Mouse (Mus musculus) liver, embryonic 14.5 days (tissue): ENCODE results near the gene Csta1. TPM values are rescaled to one million over a fixed set of nuclear protein-coding genes. Genes with fewer than 3 reads are reported as not detected.
"Not testable (repeated sequence)": the region's sequence is repeated elsewhere in the genome, so short reads cannot be mapped to it uniquely, and the experiment has no call there.

Experiments used
- ATAC-seq: fragments of 200-750 bp; cut with Nextera tagmentation; 2 replicates; pipeline ENCODE4 v1.8.0; 2017; ENCODE audit warnings: moderate number of reproducible peaks, mild to moderate bottlenecking, moderate library complexity; ENCODE audit not compliant: insufficient read depth
- DNase-seq, 3 experiments: peaks; one replicate each; pipeline ENCODE4 v3.0.0-alpha.2; 2012 to 2013; ENCODE audit warnings: low read depth in 3 of 3, low spot score in 3 of 3
- H3K27ac ChIP-seq: fragments of 300-500 bp; sonication (generic); 2 replicates; pipeline ENCODE4 v1.5.1; 2014; ENCODE audit warnings: moderate library complexity, mild to moderate bottlenecking, control low read depth, inconsistent platforms
- H3K27me3 ChIP-seq: fragments of 300-500 bp; sonication (generic); 2 replicates; pipeline ENCODE4 v1.6.1; 2014; ENCODE audit warnings: mild to moderate bottlenecking, low read length, moderate library complexity; ENCODE audit not compliant: control insufficient read depth, insufficient read depth
- H3K36me3 ChIP-seq: fragments of 300-500 bp; sonication (generic); replicated peaks from 2 replicates; pipeline ENCODE4 v1.6.1; 2014; ENCODE audit warnings: low read depth; ENCODE audit not compliant: control insufficient read depth, insufficient read depth
- H3K4me1 ChIP-seq, 2 experiments: fragments of 200-500 bp in 1 of 2; fragments of 300-500 bp in 1 of 2; sonication (generic) in 1 of 2; replicated peaks; 2 replicates each; pipeline ENCODE4 v1.6.1; 2012 to 2014; ENCODE audit warnings: antibody characterized with exemption in 1 of 2, inconsistent platforms in 1 of 2, low read length in 1 of 2; ENCODE audit not compliant: control insufficient read depth in 2 of 2, insufficient read depth in 2 of 2
- H3K4me2 ChIP-seq: fragments of 300-500 bp; sonication (generic); 2 replicates; pipeline ENCODE4 v1.6.1; 2014; ENCODE audit warnings: low read depth, mild to moderate bottlenecking, control low read depth, moderate library complexity
- H3K4me3 ChIP-seq, 2 experiments: fragments of 200-500 bp in 1 of 2; fragments of 300-500 bp in 1 of 2; sonication (generic) in 1 of 2; 2 replicates each; pipeline ENCODE4 v1.5.1; 2012 to 2014; ENCODE audit warnings: low read depth in 2 of 2, low read length in 2 of 2, mild to moderate bottlenecking in 2 of 2, control low read depth in 1 of 2, inconsistent platforms in 1 of 2, moderate library complexity in 1 of 2; ENCODE audit not compliant: insufficient read depth in 1 of 2
- H3K9ac ChIP-seq: fragments of 300-500 bp; sonication (generic); replicated peaks from 2 replicates; pipeline ENCODE4 v1.6.1; 2014; ENCODE audit warnings: mild to moderate bottlenecking, control low read depth, moderate library complexity
- H3K9me3 ChIP-seq: fragments of 300-500 bp; sonication (generic); 2 replicates; pipeline ENCODE4 v1.6.1; 2016; ENCODE audit warnings: low read length, mixed read lengths; ENCODE audit not compliant: control insufficient read depth
- CTCF ChIP-seq: IDR thresholded peaks from 2 replicates; pipeline ENCODE4 v1.5.1; 2016; ENCODE audit warnings: antibody characterized with exemption, low read depth, control low read depth
- EP300 ChIP-seq: IDR thresholded peaks from 2 replicates; pipeline ENCODE4 v1.6.1; 2016; ENCODE audit warnings: antibody characterized with exemption, low read depth
- WGBS: fragments of 180-500 bp; shearing (Covaris S2); extraction: QIAGEN DNeasy Blood & Tissue Kit; methylation state at CpG from one replicate; pipeline ENCODE4 v1.1.7; 2014; ENCODE audit not compliant: insufficient replicate concordance; 5-methylcytosine and 5-hydroxymethylcytosine counted together
- polyA plus RNA-seq, 2 experiments: library from polyadenylated mRNA; depleted of rRNA in 1 of 2; stranded (reverse) in 1 of 2; unstranded in 1 of 2; fragments of >200 nt; fragmentation: Nextera tagmentation in 1 of 2; extraction: Ambion mirVana in 1 of 2; gene quantifications; 2 replicates each; pipeline versions ENCODE4 v1.2.1 to v1.2.3; 2012 to 2014

Csta1 gene
- polyA plus RNA-seq (2012; rRNA removed), result not detected in 2 replicates
- not detected in 2 replicates for polyA plus RNA-seq (2014; fragmentation: Nextera tagmentation; extraction: Ambion mirVana)

- TF ChIP-seq CTCF (no peak), EP300 (no peak)
- WGBS, result 32% methylated on average over 1 of the region's 1 CpGs
- H3K27ac ChIP-seq, result no peak within 1 kb of the TSS
- H3K4me1 ChIP-seq, result no peaks in the 10 kb centered on the region
- H3K4me3 ChIP-seq, result no peak within 1 kb of the TSS
- H3K9me3 ChIP-seq, result no peaks in the 10 kb centered on the region
- no peak within 1 kb of the TSS for H3K4me2 ChIP-seq
- no peak within 1 kb of the TSS for H3K9ac ChIP-seq
- no peak for ATAC-seq
- H3K27me3 ChIP-seq, result no peaks in the 10 kb centered on the region
- no peak for DNase-seq
- no peaks in the 10 kb centered on the region for H3K36me3 ChIP-seq
Measured at GRCm38 (mm10) chr16:36131141-36131540, at the start of gene Csta1. Csta1 (minus strand) TSS chr16:36131241.

- Histone ChIP-seq H3K4me1 (no peaks in the 10 kb centered on the region), H3K27me3 (no peaks in the 10 kb centered on the region), H3K27ac (no peak overlapping the region), H3K9ac (no peak overlapping the region), H3K4me2 (no peak overlapping the region), H3K9me3 (no peaks in the 10 kb centered on the region), H3K36me3 (no peaks in the 10 kb centered on the region), H3K4me3 (no peak overlapping the region)
- 45% methylated on average over 2 of the region's 2 CpGs for whole genome bisulfite sequencing
- no peak for TF ChIP-seq EP300
- TF ChIP-seq CTCF, result no peak
- DNase-seq (no peak), ATAC-seq (no peak)
Measured at GRCm38 (mm10) chr16:36179910-36180309, 48.9 kb upstream of the Csta1 start.

- H3K4me1 ChIP-seq, result no peaks in the 10 kb centered on the region
- H3K27me3 ChIP-seq, result no peaks in the 10 kb centered on the region
- no peak for ATAC-seq
Measured at GRCm38 (mm10) chr16:36176108-36176507, 45.1 kb upstream of the Csta1 start.

GRCm38 (mm10) chr16:36167841-36168240, 36.8 kb upstream of the Csta1 start:
- 63% methylated on average over 5 of the region's 10 CpGs for WGBS
- not testable (repeated sequence) for H3K4me1 ChIP-seq, H3K4me2 ChIP-seq, H3K9ac ChIP-seq, H3K9me3 ChIP-seq, ATAC-seq, H3K36me3 ChIP-seq, H3K27ac ChIP-seq, H3K4me3 ChIP-seq, H3K27me3 ChIP-seq, DNase-seq

More at GRCm38 (mm10) chr16:36176108-36176507, 45.1 kb upstream of the Csta1 start:
- Histone ChIP-seq H3K4me2 (no peak overlapping the region), H3K36me3 (no peaks in the 10 kb centered on the region), H3K27ac (no peak overlapping the region), H3K9me3 (no peaks in the 10 kb centered on the region), H3K4me3 (no peak overlapping the region), H3K9ac (no peak overlapping the region)
- TF ChIP-seq CTCF (no peak), EP300 (no peak)
- DNase-seq, result no peak

DNA sequence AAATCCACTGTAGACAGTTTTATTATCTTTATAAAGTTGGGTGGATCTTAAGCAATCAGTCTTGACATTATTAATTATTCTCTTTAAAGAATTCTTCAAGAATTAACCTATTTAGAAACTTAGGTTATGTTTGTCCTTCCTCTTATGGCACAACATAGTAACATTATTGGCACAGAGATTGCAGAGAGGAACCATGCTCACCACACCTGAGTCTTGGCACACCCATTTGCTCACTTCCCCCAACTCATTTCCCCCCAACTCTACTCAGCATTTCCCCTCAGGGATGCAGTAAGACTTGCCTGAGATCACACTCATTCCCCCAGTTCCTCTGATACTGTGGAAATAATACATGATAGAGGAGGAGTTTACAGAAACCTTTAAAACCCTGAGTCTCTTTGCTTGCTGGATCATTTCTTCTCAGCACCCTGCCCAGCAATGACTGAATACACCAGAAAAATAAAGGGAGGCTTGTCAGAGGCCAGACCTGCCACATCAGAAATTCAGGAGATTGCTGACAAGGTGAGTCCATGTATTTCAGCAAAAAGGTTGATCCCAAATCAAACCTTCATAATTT, 25.4 kb upstream of the Csta1 start, which contains the start of gene Stfa2l1:
Stfa2l1 (plus strand) TSS at position 410 of the 574 bp plus-strand sequence.
- no peaks in the 10 kb centered on the region for H3K4me1 ChIP-seq
- no peaks in the 10 kb centered on the region for H3K36me3 ChIP-seq
- no peak for ATAC-seq
- H3K9me3 ChIP-seq, result no peaks in the 10 kb centered on the region
- H3K9ac ChIP-seq, result no peak within 1 kb of the TSS
- no peak within 1 kb of the TSS for H3K4me2 ChIP-seq
- H3K4me3 ChIP-seq, result no peak within 1 kb of the TSS
- no peak within 1 kb of the TSS for H3K27ac ChIP-seq
- H3K27me3 ChIP-seq, result no peaks in the 10 kb centered on the region
- DNase-seq, result no peak
- TF ChIP-seq CTCF (no peak), EP300 (no peak)
